8 mouse cellular contexts compared by ENCODE assay signal in genomic region chr9:72155250-72156138, GRCm38 (mm10). TPM values are rescaled to one million over a fixed set of nuclear protein-coding genes. Genes with fewer than 3 reads are reported as not detected.
DNase-seq lines count a peak whose midpoint lies in the region; ATAC-seq lines count a peak whose summit lies in the region.

No protein-coding gene starts in this region.

- H3K9me3 ChIP-seq in kidney, embryonic 15.5 days (replicated peaks) = no peaks in the 10 kb centered on the region
- no peaks in the 10 kb centered on the region for H3K9me3 ChIP-seq in forebrain, embryonic 11.5 days (ENCODE audit: control insufficient read depth, low read length)
- no peaks in the 10 kb centered on the region for H3K9me3 ChIP-seq in limb, embryonic 12.5 days

- H3K4me2 ChIP-seq in kidney, embryonic 15.5 days = peak overlapping the region; percentile 47
- H3K4me2 ChIP-seq in forebrain, embryonic 11.5 days (ENCODE audit: low read depth, low read length, severe bottlenecking) = peak overlapping the region; percentile 24
- peak overlapping the region; percentile 34 for H3K4me2 ChIP-seq in limb, embryonic 12.5 days

- no peak for ATAC-seq in kidney, embryonic 15.5 days (replicated peaks; ENCODE audit: low FRiP score)
- no peak for ATAC-seq in forebrain, embryonic 11.5 days (replicated peaks; ENCODE audit: low FRiP score)
- no peak for ATAC-seq in limb, embryonic 12.5 days (ENCODE audit: insufficient number of reproducible peaks, insufficient read depth, low FRiP score, low TSS enrichment, low read depth)
- no peak for ATAC-seq in erythroblast, adult 5-6 weeks (replicated peaks; ENCODE audit: low FRiP score, poor library complexity, severe bottlenecking)

- peak overlapping the region; percentile 20 for H3K4me3 ChIP-seq in kidney, embryonic 15.5 days (replicated peaks)
- 0 out of 2 replicates have a peak overlapping the region, but pooled peaks have one; percentile 2 for H3K4me3 ChIP-seq in forebrain, embryonic 11.5 days (ENCODE audit: low read depth, low read length)
- H3K4me3 ChIP-seq in limb, embryonic 12.5 days (replicated peaks) = 0 out of 2 replicates have a peak overlapping the region, but pooled peaks have one; percentile 6

- no peaks in the 10 kb centered on the region for H3K36me3 ChIP-seq in kidney, embryonic 15.5 days
- no peaks in the 10 kb centered on the region for H3K36me3 ChIP-seq in forebrain, embryonic 11.5 days (ENCODE audit: control insufficient read depth, insufficient read depth, low read length)
- no peaks in the 10 kb centered on the region for H3K36me3 ChIP-seq in limb, embryonic 12.5 days

- 35% methylated on average over 21 of the region's 21 CpGs for WGBS in kidney, embryonic 15.5 days
- WGBS in forebrain, embryonic 11.5 days = 19% methylated on average over 21 of the region's 21 CpGs
- WGBS in limb, embryonic 12.5 days = 41% methylated on average over 21 of the region's 21 CpGs

- no peak for DNase-seq in kidney, postnatal 10 days
- DNase-seq in cerebellum, adult 18-20 months = peak; percentile 66 to 67
- no peak for DNase-seq in forebrain, embryonic 11.5 days (ENCODE audit: low spot score)
- peak; percentile 34 for DNase-seq in retina, postnatal 1 day
- no peak for DNase-seq in lung, postnatal 14 days

- no peaks in the 10 kb centered on the region for H3K27me3 ChIP-seq in kidney, embryonic 15.5 days
- H3K27me3 ChIP-seq in forebrain, embryonic 11.5 days (ENCODE audit: control insufficient read depth, insufficient read depth, low read length) = no peaks in the 10 kb centered on the region
- H3K27me3 ChIP-seq in limb, embryonic 12.5 days = no peaks in the 10 kb centered on the region

- no peak overlapping the region; the same call in 1 of the 2 replicates for H3K27ac ChIP-seq in kidney, embryonic 15.5 days
- H3K27ac ChIP-seq in forebrain, embryonic 11.5 days (ENCODE audit: low read depth, low read length) = no peak overlapping the region
- 0 out of 2 replicates have a peak overlapping the region, but pooled peaks have one; percentile 9 for H3K27ac ChIP-seq in limb, embryonic 12.5 days

- H3K4me1 ChIP-seq in kidney, embryonic 15.5 days = peaks cover 2% of the 10 kb centered on the region; the same call in 1 of the 2 replicates
- H3K4me1 ChIP-seq in forebrain, embryonic 11.5 days (replicated peaks; ENCODE audit: control insufficient read depth, insufficient read depth, low read length) = no peaks in the 10 kb centered on the region; the same call in 1 of the 2 replicates
- peaks cover 8% of the 10 kb centered on the region; the same call in 1 of the 2 replicates for H3K4me1 ChIP-seq in limb, embryonic 12.5 days (replicated peaks)

- H3K9ac ChIP-seq in kidney, embryonic 15.5 days = no peak overlapping the region
- peak overlapping the region; percentile 30; the same call in 1 of the 2 replicates for H3K9ac ChIP-seq in forebrain, embryonic 11.5 days (ENCODE audit: low read length)
- peak overlapping the region; percentile 35; the same call in 1 of the 2 replicates for H3K9ac ChIP-seq in limb, embryonic 12.5 days (replicated peaks)

RNA-seq across cellular contexts. Expression of gene Tcf12, which starts 43.8 kb away (rescaled TPM):
- 69.8 and 70.0 TPM in 2 replicates for polyA plus RNA-seq in kidney, embryonic 15.5 days (2015; fragmentation: Nextera tagmentation; extraction: Ambion mirVana)
- polyA plus RNA-seq in forebrain, embryonic 11.5 days (2014; fragmentation: Nextera tagmentation; extraction: Ambion mirVana) = 116 and 127 TPM in 2 replicates
- polyA plus RNA-seq in limb, embryonic 12.5 days (2016; fragmentation: Nextera tagmentation; extraction: Ambion mirVana) = 142 and 158 TPM in 2 replicates
- total RNA-seq in erythroblast, adult 5-6 weeks (2015; ENCODE audit: low replicate concordance) = 22.1 and 28.8 TPM in 2 replicates
- total RNA-seq in erythroblast, adult 5-6 weeks (2017; ENCODE audit: low replicate concordance) = 7.8 and 10.9 TPM in 2 replicates

Comparison
In these comparisons a context has a peak if more than half of its experiments do, and no peak if none do; other contexts are left out.
1. DNase-seq: peak in cerebellum, adult 18-20 months (2 of 2) and retina, postnatal 1 day (single experiment); none in kidney, postnatal 10 days (single experiment), forebrain, embryonic 11.5 days (single experiment) and lung, postnatal 14 days (single experiment).
2. Peak in every context shown above with its lines, with median percentiles within 50 percentile points of each other: H3K4me2 ChIP-seq and H3K4me3 ChIP-seq.